Mouse (Mus musculus): ENCODE measurements around the gene Mnx1.
"Not testable (repeated sequence)": the region's sequence is repeated elsewhere in the genome, so short reads cannot be mapped to it uniquely, and the experiment has no call there.

Gene Mnx1

DNA sequence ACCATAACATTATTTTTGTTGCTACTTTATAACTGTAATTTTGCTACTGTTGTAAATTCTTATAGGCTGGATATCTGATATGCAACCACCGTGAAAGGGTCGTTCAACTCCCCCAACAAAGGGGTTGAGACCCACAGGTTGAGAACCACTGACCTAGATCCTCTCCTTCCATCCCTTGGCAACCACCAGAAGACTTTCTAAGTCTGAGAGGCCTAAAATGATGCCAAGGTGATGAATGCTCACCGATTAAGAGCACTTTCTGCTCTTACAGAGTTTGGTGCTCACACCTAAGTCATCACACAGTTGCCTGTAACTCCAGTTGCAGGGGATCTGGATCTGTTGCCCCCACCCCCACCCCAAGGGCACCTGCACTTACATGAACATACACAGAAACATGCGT, 8.8 kb downstream of the Mnx1 start:
- peak; percentile 12 for DNase-seq (ENCODE audit: extremely low spot score)

DNA sequence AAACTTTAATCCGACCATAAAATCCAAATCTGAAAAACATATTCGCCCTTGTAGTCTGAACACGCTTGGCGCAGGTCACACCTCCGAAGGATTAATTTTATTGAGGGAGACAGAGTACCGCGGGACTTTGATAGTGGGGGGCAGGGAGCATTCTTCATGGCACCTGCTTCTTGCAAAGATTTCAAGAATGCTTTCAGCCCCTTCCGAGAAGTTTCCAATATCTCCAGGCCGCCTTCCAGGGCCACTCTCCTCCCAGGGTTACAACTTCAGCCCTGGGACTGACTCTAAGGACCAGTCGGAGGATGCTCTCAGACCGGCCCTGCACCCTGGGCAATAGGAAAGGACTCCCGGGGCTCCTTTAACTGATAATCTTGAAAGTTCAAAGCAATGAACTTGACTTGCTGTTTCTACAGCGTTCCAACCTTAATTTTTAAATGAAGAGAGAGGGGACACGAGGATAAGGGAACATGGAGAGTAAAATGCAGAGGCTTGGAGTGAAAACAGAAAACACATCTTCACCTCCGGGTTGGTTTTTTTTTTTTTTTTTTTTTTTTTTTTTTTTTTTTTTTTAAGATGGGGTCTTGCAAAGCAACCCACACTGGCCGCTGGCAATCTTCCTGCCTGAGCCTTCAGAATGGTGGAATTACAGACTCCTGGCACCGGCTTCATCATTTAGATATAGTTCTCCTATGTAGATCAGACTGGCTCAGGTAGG, 9.8 kb downstream of the Mnx1 start:
- peak; percentile 20 for DNase-seq (ENCODE audit: extremely low spot score)

DNA sequence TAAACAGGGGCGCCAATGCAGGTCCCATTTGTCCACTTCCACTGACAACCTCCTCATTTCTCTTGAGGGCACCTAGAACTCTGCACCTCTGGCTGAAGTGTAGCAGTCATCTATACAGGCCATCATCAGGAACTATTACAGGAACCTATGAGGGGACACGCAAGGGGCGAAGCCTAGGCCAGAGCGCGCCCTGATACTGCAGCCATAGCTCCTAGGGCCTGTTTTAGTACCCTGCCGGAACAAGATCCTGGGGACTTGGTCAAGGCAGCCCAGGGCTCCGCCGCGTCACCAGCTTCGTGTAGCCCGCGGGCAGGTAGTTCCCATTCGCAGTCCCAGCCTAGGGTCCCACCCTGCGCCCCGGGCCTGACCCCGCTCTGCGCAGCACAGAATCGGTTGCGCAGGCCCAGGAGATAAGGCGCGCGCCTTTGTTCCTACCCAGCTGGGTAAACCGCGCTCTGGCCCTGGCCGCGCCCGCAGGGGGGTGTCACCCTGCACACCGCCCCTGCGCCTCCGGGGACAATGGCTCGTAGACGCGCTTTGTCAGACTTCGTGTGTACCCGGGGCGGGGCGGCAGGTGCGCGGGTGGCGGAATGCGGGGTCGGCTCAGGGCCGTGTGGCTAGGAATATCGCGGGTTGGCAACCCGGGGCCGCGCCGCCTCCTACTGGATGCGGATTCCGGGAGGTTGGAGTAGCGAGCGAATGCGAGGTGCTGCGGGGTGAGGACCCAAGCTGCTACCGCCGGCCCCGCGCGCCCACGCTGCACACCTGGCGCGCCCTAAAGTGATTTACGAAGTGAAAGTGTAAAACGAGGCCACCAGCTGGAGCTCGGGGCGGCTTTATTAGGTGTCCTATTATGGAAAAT, 10.6 kb downstream of the Mnx1 start:
- peak; percentile 51 for DNase-seq (ENCODE audit: extremely low spot score)

DNA sequence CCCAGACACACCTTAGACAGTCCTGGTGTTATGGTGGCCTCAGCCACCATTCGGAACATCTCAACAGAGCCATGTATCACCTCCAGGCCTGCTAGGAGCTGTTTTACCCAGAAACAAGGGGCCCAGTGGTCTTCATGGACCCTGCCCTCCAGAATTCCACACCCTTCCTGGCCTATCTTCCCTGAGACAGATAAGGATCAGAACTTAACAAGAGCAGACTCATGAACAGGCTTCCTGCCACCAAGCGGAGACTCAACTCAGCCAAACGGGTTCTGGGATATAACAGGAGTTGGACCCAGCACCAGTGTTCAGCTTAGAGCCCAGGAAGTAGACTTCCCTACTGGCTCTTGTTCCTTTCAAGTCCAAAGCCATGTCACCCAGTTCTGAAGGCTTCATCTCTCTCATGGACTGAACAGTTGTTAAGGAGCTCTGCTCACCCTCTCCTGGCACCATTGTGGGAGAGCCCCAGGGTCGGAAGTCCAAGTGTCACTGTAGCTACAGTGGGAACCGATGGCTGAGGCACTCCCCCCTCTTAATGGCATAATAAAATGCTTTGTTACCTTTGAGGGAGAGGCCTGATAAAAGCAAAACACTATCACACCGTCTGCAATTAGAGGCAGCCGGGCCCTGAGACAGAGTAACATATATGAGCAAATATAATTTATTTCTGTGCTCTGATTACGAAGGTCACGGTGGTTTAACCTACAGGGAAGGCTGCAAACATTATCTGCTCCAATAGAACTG, 15.2 kb downstream of the Mnx1 start:
- DNase-seq (ENCODE audit: extremely low spot score) = no peak

DNA sequence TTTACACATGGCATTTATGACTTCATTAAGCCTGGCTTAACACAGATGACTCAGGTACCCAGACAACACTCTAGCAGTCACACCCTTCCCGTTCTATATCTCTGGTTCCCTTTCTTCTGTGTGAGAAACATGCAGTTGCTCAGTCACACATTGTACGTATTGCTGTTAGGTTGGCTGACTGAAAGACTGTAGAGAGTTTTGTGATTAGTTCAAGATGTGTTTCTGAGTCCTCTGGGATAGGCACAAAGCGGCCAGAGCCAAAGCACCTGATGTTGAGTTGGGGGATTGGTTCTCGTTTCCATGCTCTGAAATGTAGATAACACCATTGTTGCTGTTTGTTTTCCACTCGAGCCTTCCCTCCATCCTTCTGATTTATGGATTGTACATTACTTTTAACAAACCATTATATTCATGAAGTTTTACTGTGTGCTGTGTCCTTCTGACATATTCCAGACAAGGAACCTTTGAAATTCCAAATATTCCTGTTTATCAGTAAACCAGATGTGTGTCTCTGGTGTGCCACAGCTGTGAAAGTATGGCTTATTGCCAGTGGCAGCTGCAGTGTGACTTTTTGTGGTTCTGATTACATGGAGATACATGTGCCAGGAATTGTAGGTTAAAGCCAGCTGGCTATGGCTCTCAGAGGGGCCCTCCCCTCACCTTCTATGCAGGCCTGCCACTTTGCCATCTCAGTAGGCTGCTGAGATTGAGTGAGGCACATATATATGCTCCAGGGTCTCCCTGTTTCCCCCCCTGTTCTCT, 21.2 kb downstream of the Mnx1 start:
- DNase-seq (ENCODE audit: extremely low spot score) = no peak

DNA sequence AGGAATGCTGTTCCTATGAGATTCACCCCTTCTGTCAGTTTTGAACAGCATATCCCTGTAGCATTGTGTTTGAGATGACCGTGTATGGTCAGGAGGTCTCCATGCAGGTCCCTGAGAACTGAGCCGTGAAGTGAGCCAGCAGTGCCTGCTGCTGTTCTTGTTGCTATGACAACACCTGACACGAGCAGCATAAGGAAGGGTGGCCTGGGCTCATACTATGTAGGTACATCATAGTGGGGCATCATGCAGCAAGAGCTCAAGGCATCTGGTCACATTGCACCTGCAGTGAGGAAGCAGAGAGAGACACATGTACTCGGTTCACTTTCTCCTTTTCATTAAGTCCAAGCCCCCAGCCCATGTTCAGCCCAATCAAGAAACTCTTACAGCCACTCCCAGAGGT, 25.9 kb downstream of the Mnx1 start:
- DNase-seq (ENCODE audit: extremely low spot score) = no peak

DNA sequence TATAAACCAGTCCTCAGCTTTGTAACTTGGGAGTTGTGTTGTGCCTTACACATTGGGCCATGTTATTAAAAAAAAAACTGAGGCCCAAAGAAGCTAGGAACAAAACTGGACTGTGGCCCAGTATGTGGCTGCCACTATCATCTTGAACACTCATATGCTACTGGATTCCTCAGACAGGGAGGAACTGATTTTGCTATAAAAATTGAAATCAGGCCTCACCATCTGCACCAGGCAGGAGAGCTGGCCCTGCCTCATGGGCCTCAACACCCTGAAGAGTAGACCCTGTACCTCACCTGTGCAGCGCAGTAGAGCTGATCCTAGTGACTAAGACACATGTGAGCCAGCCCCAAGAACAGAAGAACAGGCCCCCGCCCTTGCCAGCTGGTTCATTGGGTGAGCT, 33.0 kb downstream of the Mnx1 start:
- no peak for DNase-seq (ENCODE audit: extremely low spot score)

DNA sequence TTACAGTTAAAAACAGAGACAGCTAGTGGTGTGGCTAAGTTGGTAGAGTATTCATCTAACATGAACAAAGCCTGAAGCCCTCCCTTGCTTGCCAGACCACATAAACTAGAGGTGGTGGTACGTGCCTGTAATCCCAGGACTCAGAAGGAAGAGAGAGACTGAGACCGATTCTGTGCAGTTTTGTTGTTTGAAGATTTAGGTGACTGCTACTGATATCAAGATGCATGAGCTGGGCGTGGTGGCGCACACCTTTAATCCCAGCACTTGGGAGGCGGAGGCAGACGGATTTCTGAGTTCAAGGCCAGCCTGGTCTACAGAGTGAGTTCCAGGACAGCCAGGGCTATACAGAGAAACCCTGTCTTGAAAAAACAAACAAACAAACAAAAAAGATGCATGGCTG, 41.5 kb downstream of the Mnx1 start:
- not testable (repeated sequence) for DNase-seq (ENCODE audit: extremely low spot score)

DNA sequence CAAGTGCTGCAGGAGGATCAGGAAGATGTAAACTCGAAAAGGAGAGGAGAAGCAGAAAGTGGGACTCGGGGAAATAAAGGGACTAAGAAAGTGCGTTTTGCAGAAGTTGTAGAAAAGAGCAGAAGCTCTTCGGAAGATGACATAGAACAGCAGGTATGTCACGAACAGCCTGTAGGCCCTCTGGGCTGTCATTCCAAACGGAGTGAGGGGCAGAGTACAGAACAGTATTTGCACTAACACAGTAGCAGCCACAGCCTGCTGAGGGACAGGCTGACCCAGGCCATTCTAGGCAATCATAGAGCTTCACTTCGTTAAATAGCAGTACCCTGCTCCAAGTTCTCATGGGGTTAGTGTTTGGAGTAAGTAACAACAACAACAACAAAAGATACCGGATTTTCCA, 42.8 kb downstream of the Mnx1 start:
- DNase-seq (ENCODE audit: extremely low spot score) = no peak

DNA sequence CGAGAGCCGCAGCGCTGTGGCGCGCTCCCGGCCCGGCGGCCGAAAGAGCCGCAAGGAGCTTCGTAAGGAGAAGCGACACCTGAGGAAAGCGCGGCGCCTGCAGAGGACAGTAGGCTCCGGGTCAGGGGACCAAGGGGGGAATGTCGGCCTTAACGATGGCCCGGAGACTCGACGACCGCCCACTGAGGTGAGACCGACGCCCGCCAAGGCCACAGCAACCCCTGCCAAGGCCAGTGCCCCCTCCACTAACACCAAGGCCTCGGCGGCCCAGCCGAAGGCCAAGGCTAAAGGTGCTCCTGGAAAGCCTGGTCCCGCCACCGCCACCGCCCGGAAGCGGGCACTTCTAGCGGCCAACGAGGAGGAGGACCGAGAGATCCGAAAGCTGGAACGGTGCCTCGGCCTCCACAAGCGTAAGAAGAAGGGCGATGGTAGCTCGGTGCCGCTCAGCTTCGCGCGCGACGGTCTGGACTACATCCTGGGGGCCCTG, 43.4 kb downstream of the Mnx1 start:
- no peak for DNase-seq (ENCODE audit: extremely low spot score)

DNA sequence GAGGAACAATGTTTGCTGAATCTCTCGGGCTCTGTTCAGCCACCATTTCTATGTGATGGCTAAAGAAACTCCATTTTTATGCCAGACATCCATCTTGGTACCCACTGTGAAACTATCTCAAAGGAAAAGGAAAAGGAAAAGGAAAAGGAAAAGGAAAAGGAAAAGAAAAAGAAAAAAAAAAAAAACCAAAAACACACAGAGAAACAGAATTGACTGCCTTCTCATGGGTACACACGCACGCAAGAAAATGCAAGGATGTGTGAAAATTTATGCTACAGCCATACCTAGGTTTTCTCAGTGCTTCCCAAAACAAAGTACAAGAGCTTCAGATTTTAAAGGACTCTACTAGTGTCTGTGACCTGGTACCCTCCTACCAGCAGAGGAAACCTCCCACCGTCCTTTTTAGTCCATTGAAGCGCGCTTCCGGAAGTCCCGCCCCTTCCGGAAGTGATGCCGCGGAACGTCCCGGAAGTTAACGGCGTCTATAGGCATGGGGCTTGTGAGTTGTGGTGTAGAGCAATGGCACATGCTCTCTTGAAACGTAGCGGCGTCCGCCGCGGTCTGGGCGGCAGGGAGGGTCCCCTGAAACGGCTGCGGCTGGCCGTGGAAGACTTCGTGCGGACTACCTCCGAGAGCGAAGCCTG, 43.9 kb downstream of the Mnx1 start, which contains the start of gene Nom1:
Gene Nom1 (plus strand): TSS at position 437 of the 644 bp plus-strand sequence.
- peak; percentile 88 for DNase-seq (ENCODE audit: extremely low spot score)

DNA sequence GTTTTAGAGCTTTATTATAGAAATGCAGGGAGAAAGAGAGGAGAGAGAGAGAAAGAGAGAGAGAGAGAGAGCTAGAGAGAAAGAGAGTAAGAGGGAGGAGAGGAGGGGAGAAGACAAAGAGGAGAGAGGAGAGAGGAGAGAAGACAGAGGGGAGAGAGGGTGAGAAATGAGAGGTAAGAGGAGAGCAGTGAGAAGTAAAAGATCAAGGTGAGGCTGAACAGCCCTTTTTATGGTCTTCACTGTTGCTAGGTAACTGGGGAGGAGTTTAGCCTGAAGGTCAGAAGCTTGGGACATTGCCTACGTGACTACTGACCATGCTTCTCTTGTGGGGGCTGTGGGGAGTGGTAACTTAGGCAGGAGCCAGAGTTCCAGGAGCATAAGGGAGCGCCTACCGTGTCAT, 54.9 kb downstream of the Mnx1 start:
- DNase-seq (ENCODE audit: extremely low spot score) = not testable (repeated sequence)
